Mouse (Mus musculus): ENCODE data around the gene Tex26. TPM values are rescaled to one million over a fixed set of nuclear protein-coding genes. Genes with fewer than 3 reads are reported as not detected.

Tex26 gene
- polyA plus RNA-seq, 1 experiment from 2014 or later = 0.56 TPM

DNA sequence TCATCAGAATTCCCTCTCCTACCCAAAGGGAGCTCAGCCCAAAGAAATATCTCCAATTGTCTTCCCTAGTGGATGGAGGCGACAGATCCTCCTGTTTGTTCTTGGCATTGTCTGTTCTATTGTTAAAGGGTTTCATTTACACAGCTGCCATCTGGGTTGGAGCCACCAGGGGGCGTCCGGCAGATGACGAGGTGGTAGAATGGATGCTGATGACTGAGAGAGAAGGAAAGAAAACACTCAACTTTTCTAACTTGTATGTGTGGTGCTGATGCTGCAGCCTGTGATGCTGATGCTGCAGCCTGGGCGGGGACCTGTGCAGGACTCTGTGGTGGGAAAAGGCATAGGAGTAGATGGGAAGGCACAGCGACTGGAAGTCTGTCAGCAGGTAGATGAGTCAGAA is 14.8 kb downstream of the Tex26 start:
- H3K9me3 ChIP-seq (replicated peaks) = no peaks in the 10 kb centered on the region; the same call in 1 of the 2 replicates
- WGBS = 23% methylated on average over 6 of the region's 6 CpGs
- no peak overlapping the region for H3K4me3 ChIP-seq
- no peak overlapping the region for H3K4me2 ChIP-seq
- no peak overlapping the region for H3K27ac ChIP-seq (ENCODE audit: poor library complexity, severe bottlenecking)
- H3K27me3 ChIP-seq (replicated peaks) = no peaks in the 10 kb centered on the region
- H3K36me3 ChIP-seq = no peaks in the 10 kb centered on the region
- H3K9ac ChIP-seq = no peak overlapping the region
- ATAC-seq (ENCODE audit: insufficient number of reproducible peaks, low FRiP score) = no peak
- H3K4me1 ChIP-seq (replicated peaks) = no peaks in the 10 kb centered on the region; the same call in 1 of the 2 replicates

DNA sequence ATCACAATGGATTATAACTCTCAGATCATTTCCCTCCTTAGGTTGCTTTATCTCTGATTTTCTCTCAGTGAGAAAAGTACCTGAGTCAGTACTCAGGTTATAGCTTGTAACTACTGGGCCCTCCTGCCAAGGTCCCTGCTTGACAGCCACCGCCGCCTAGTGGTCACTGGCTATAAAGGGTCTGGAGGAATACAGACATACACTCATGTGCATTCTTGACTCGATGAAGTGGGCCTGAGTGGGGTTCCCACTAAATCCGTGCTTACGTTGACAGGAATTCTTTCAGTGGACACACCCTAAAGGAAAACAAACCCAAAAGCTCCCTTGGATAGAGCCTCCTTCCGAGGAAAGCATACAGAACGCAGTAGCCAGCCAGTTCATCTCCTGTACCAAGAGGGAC is 17.1 kb downstream of the Tex26 start:
- Histone ChIP-seq H3K27me3 (replicated peaks) (no peaks in the 10 kb centered on the region), H3K4me3 (no peak overlapping the region), H3K36me3 (no peaks in the 10 kb centered on the region), H3K27ac (ENCODE audit: poor library complexity, severe bottlenecking) (no peak overlapping the region), H3K9ac (no peak overlapping the region), H3K4me1 (replicated peaks) (no peaks in the 10 kb centered on the region), H3K4me2 (no peak overlapping the region), H3K9me3 (replicated peaks) (no peaks in the 10 kb centered on the region)
- 79% methylated on average over 7 of the region's 7 CpGs for WGBS
- ATAC-seq (ENCODE audit: insufficient number of reproducible peaks, low FRiP score) = no peak

DNA sequence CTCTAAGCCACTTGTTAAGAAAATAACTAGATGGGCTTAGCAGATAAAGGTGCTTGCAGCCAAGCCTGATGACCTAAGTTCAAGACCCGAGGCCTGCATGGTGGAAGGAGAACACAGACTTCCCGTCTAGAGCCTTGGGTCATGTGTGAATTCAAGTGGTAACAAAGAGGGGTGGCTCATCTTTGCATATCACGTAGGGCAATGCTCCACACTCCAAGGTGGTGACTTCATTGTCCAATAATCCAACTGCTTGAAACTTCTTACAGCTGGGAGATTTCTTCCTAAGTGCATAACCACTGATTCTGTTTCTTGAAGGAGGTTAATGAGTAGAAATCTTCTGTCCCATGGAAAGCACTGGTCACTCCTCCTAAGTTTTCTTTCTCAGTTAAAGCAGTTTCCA is 22.6 kb downstream of the Tex26 start:
- H3K4me3 ChIP-seq = no peak overlapping the region
- H3K4me2 ChIP-seq = no peak overlapping the region
- H3K27ac ChIP-seq (ENCODE audit: poor library complexity, severe bottlenecking) = no peak overlapping the region
- H3K9ac ChIP-seq = no peak overlapping the region
- H3K4me1 ChIP-seq (replicated peaks) = peaks cover 18% of the 10 kb centered on the region
- H3K9me3 ChIP-seq (replicated peaks) = no peaks in the 10 kb centered on the region
- 58% methylated on average over 3 of the region's 3 CpGs for WGBS
- no peaks in the 10 kb centered on the region for H3K36me3 ChIP-seq
- ATAC-seq (ENCODE audit: insufficient number of reproducible peaks, low FRiP score) = no peak
- no peaks in the 10 kb centered on the region for H3K27me3 ChIP-seq (replicated peaks)

DNA sequence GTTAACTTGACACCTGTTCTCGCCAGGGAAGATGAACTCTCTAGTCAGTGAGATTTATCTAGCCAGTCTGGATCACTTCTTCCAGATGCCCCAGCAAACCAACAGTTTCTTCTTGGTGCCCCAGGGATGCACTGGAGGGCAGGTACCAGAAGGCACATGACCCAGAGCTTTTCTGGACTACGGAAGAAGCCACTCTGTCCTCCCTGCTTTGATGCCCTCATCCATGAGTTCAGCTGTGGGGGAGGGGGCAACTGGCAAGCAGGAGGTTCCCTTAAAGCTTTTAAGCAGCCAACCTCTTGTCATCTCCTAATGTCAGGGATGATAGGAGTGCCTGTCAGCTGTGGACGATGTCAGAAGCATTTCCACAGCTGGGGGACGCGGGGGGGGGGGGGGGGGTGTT is 25.8 kb downstream of the Tex26 start:
- Histone ChIP-seq H3K27ac (ENCODE audit: poor library complexity, severe bottlenecking) (no peak overlapping the region), H3K4me1 (replicated peaks) (peaks cover 18% of the 10 kb centered on the region), H3K36me3 (no peaks in the 10 kb centered on the region), H3K27me3 (replicated peaks) (no peaks in the 10 kb centered on the region), H3K4me2 (no peak overlapping the region), H3K4me3 (no peak overlapping the region), H3K9me3 (replicated peaks) (no peaks in the 10 kb centered on the region), H3K9ac (no peak overlapping the region)
- ATAC-seq (ENCODE audit: insufficient number of reproducible peaks, low FRiP score) = no peak
- 19% methylated on average over 5 of the region's 5 CpGs for WGBS

DNA sequence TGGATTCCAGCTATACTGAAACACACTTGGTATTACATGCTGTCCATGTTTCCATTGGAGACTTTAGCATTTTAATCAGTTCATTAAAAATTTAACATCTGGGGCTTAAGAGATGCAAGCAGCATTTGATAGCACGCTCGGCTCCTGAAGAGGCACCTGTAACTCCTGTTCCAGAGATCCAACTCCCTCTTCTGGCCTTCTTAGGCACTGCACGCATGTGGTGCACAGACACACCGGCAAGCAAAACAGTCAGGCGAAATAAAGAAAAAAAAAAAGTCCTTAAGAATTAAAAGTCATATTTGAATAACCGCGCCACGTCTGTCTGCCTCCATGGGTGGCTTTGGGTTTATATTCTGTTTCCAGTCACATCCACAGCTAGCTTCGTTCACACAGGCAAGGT is 34.7 kb downstream of the Tex26 start:
- H3K36me3 ChIP-seq = no peaks in the 10 kb centered on the region
- no peak overlapping the region for H3K9ac ChIP-seq
- H3K4me3 ChIP-seq = no peak overlapping the region
- ATAC-seq (ENCODE audit: insufficient number of reproducible peaks, low FRiP score) = no peak
- no peak overlapping the region for H3K4me2 ChIP-seq
- WGBS = 93% methylated on average over 9 of the region's 9 CpGs
- H3K9me3 ChIP-seq (replicated peaks) = peaks cover 12% of the 10 kb centered on the region
- no peaks in the 10 kb centered on the region for H3K4me1 ChIP-seq (replicated peaks)
- H3K27me3 ChIP-seq (replicated peaks) = no peaks in the 10 kb centered on the region
- no peak overlapping the region for H3K27ac ChIP-seq (ENCODE audit: poor library complexity, severe bottlenecking)

DNA sequence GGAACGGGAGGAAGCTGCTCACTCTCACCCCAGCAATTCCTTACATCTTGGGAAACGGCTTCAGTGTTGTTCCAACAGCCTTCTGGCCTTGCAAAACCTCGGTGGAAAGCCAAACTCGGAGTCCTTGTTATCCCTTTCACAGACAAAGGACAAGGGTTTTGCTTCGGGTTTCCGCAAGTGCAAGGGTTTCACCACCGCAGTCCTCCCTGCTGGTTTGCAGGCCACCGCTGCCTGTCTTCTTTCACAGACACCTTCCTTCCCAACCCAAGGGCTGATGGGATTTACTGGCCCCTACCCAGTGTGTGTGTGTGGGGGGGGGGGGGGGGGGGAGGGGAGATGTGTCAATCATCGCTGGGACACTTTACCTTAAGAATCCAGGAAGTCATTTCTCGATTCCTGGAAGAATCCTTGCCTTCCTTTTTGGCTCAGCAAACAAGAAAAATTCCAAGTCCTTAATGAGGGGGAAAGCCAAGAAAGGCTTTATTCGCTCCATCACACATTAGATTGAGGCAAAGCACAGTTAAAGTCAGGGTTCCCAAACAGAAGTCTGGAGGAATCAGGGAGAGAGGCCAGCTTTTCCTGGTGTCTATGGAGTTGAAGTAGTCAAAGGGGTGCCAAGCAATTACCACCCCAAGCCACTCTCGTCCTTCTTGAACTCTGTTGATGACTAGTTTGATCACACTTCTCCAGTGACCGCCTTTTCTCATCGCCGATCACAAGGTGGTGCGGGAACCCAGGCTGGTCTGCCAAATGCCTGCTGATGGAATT is 35.4 kb downstream of the Tex26 start:
- ATAC-seq (ENCODE audit: insufficient number of reproducible peaks, low FRiP score) = no peak
- WGBS = 85% methylated on average over 16 of the region's 16 CpGs

DNA sequence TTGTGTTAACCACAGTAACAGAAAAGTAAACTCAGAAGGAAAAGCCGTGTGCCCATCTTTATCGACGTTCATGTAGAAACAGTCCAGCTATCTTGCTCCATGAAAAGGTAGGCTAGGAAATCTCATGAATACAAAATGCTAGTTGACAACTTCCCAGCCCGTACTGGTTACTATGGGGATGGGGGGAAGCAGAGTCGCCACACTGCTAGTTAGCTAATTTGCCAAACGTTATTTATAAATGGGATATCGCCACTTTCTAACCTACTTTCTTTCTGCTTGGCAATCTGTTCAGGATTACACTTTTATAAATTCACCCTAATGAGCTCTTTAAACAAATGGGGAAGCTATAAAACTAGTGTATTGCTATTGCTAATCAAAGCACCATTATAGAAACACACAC is 42.5 kb downstream of the Tex26 start:
- Histone ChIP-seq H3K27ac (ENCODE audit: poor library complexity, severe bottlenecking) (no peak overlapping the region), H3K9me3 (replicated peaks) (peaks cover 4% of the 10 kb centered on the region; the same call in 1 of the 2 replicates), H3K4me1 (replicated peaks) (no peaks in the 10 kb centered on the region), H3K9ac (no peak overlapping the region), H3K4me2 (no peak overlapping the region), H3K27me3 (replicated peaks) (no peaks in the 10 kb centered on the region), H3K4me3 (no peak overlapping the region), H3K36me3 (no peaks in the 10 kb centered on the region)
- WGBS = 91% methylated on average over 7 of the region's 7 CpGs
- ATAC-seq (ENCODE audit: insufficient number of reproducible peaks, low FRiP score) = no peak

More for the DNA sequence above, 35.4 kb downstream of the Tex26 start:
- H3K27ac ChIP-seq (ENCODE audit: poor library complexity, severe bottlenecking) = no peak overlapping the region
- peaks cover 12% of the 10 kb centered on the region for H3K9me3 ChIP-seq (replicated peaks)
- H3K4me3 ChIP-seq = no peak overlapping the region
- no peaks in the 10 kb centered on the region for H3K27me3 ChIP-seq (replicated peaks)
- H3K9ac ChIP-seq = no peak overlapping the region
- no peak overlapping the region for H3K4me2 ChIP-seq
- H3K4me1 ChIP-seq (replicated peaks) = no peaks in the 10 kb centered on the region
- no peaks in the 10 kb centered on the region for H3K36me3 ChIP-seq

DNA sequence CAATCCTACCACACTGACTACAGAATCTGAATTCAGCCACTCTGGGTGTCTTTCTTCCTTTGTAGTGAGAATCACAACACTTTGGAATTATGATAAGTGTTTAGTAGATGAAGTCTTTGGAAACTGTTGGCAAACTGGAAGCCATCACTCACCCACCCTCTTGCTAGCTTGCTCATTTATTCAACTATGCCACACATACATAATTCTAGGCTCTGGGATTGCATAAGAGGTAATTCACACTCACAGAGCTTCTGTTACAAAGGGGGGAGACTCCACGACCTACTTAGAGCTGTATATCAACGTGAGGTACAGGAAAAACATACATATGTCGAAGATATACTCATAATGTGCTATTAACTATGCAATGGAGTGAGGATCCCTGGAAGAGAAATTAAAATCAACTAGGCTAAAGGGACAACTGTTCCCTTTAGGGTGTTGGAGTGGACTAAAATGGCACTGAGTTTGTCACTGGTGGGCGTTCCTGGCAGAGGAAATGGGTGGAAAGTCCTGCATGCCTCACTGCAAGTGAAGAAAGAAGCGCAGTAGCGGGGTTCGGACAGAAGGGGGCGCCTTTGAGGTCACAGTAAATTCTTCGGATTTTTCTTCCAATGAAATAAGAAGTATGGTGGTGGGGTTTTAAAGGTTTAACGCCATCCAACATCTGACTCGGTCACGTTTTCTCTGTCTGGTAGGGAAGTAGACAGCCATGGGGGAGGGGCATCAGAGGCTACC is 44.0 kb downstream of the Tex26 start:
- no peak overlapping the region for H3K4me2 ChIP-seq
- 56% methylated on average over 12 of the region's 12 CpGs for WGBS
- H3K4me1 ChIP-seq (replicated peaks) = no peaks in the 10 kb centered on the region
- H3K36me3 ChIP-seq = no peaks in the 10 kb centered on the region
- no peak overlapping the region for H3K4me3 ChIP-seq
- H3K9ac ChIP-seq = no peak overlapping the region
- no peak overlapping the region for H3K27ac ChIP-seq (ENCODE audit: poor library complexity, severe bottlenecking)
- ATAC-seq (ENCODE audit: insufficient number of reproducible peaks, low FRiP score) = no peak
- no peaks in the 10 kb centered on the region for H3K27me3 ChIP-seq (replicated peaks)
- no peaks in the 10 kb centered on the region for H3K9me3 ChIP-seq (replicated peaks)

DNA sequence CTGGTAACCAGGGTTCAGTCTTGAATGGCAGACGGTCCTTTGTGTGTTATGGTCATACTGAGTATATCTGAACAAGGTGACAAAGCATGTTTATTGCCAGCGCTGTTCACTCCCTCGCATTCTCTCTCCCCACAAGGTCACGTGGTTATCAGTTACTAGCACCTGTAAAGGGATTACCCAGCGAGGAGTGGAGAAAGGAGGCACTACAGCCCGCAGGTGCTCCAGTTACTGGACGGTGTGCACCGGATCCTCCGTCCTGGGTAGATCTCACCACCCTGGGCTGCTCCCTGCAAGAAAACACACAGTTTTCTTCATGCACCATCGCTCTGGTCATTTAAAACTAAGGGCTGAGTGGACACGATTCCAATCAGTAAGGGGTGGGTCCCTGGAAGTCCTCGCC is 44.8 kb downstream of the Tex26 start:
- no peak for ATAC-seq (ENCODE audit: insufficient number of reproducible peaks, low FRiP score)
- no peaks in the 10 kb centered on the region for H3K27me3 ChIP-seq (replicated peaks)
- H3K36me3 ChIP-seq = no peaks in the 10 kb centered on the region
- H3K4me1 ChIP-seq (replicated peaks) = no peaks in the 10 kb centered on the region
- 69% methylated on average over 12 of the region's 12 CpGs for WGBS
- no peak overlapping the region for H3K9ac ChIP-seq
- H3K4me2 ChIP-seq = no peak overlapping the region
- H3K27ac ChIP-seq (ENCODE audit: poor library complexity, severe bottlenecking) = no peak overlapping the region
- no peak overlapping the region for H3K4me3 ChIP-seq
- H3K9me3 ChIP-seq (replicated peaks) = no peaks in the 10 kb centered on the region

DNA sequence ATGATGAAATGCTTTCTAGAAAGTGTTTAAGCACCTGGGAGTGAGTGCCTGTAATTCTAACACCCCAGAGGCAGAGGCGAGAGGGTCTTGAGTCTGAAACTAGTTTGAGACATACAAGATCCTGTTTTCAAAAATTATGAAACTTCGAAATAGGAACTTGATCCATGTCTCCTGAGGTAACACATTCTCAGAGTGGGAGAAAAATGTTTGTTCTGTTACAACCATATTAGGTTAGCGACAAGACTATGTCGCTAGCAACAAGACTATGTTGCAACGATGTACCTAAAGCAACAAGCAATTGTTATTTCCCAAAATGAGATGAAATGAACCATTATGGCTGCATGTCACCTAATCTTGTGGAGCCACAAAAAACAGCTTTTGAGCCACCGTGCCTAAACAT is 46.0 kb downstream of the Tex26 start:
- 87% methylated on average over 6 of the region's 6 CpGs for whole genome bisulfite sequencing
- Histone ChIP-seq H3K27ac (ENCODE audit: poor library complexity, severe bottlenecking) (no peak overlapping the region), H3K36me3 (no peaks in the 10 kb centered on the region), H3K4me1 (replicated peaks) (no peaks in the 10 kb centered on the region), H3K9me3 (replicated peaks) (no peaks in the 10 kb centered on the region), H3K9ac (no peak overlapping the region), H3K4me2 (no peak overlapping the region), H3K4me3 (no peak overlapping the region), H3K27me3 (replicated peaks) (no peaks in the 10 kb centered on the region)
- no peak for ATAC-seq (ENCODE audit: insufficient number of reproducible peaks, low FRiP score)

DNA sequence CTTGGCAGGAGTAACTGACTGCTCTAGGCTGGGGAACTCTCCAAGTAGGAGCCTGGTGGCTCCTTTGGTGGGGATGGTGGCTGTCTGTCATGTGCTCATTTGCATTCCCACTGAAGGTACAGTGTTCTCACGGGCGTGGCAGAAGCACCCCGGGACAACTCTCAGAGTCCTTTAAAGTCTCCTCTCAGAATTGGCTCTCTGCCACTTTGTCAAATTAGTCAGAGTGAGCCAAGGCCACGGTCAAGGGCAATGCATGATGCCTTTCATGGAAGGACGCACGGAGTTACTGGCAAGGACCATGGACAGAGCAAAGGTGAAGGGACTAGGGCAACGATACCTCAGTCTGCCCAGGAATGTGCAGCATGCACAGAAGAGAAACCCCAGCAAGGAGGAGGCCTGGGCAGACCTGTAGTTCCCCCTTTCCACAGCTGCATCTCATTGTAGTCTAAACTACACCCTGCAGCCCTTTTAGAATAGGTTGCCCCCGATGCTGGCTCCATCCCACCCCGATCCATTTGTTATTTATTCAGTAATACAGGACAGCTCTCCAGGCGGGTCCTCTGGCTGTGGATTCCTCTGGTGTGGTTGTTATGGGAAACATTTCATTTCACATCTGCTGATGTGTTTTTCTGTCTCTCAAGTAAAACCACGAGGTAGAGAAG is 49.0 kb downstream of the Tex26 start:
- Histone ChIP-seq H3K4me1 (replicated peaks) (no peaks in the 10 kb centered on the region), H3K36me3 (no peaks in the 10 kb centered on the region), H3K27me3 (replicated peaks) (no peaks in the 10 kb centered on the region), H3K27ac (ENCODE audit: poor library complexity, severe bottlenecking) (no peak overlapping the region), H3K9me3 (replicated peaks) (no peaks in the 10 kb centered on the region), H3K4me2 (no peak overlapping the region), H3K4me3 (no peak overlapping the region), H3K9ac (no peak overlapping the region)
- no peak for ATAC-seq (ENCODE audit: insufficient number of reproducible peaks, low FRiP score)
- WGBS = 45% methylated on average over 11 of the region's 11 CpGs

All from heart, embryonic 12.5 days (tissue).